Mouse (Mus musculus) intestine, postnatal 0 days (tissue): ENCODE results near the gene Dnajc4. TPM values are rescaled to one million over a fixed set of nuclear protein-coding genes. Genes with fewer than 3 reads are reported as not detected.

Experiments used
- ATAC-seq: fragments of 200-750 bp; cut with Nextera tagmentation; 2 replicates; pipeline ENCODE4 v1.8.0; 2017; ENCODE audit warnings: mild to moderate bottlenecking, moderate TSS enrichment, moderate library complexity
- H3K27ac ChIP-seq: fragments of 300-500 bp; sonication (generic); 2 replicates; pipeline ENCODE4 v1.5.1; 2014; ENCODE audit warnings: mild to moderate bottlenecking, low read depth, low read length, moderate library complexity
- H3K27me3 ChIP-seq: fragments of 300-500 bp; sonication (generic); replicated peaks from 2 replicates; pipeline ENCODE4 v1.6.1; 2014; ENCODE audit warnings: low read length, mixed read lengths; ENCODE audit not compliant: control insufficient read depth, insufficient read depth
- H3K36me3 ChIP-seq: fragments of 300-500 bp; sonication (generic); 2 replicates; pipeline ENCODE4 v1.6.1; 2014; ENCODE audit warnings: mild to moderate bottlenecking, moderate library complexity; ENCODE audit not compliant: control insufficient read depth, insufficient read depth
- H3K4me1 ChIP-seq: fragments of 300-500 bp; sonication (generic); replicated peaks from 2 replicates; pipeline ENCODE4 v1.6.1; 2014; ENCODE audit warnings: antibody characterized with exemption, low read length, mixed read lengths; ENCODE audit not compliant: control insufficient read depth, insufficient read depth
- H3K4me2 ChIP-seq: fragments of 300-500 bp; sonication (generic); replicated peaks from 2 replicates; pipeline ENCODE4 v1.6.1; 2014; ENCODE audit warnings: low read depth, mild to moderate bottlenecking, moderate library complexity
- H3K4me3 ChIP-seq: fragments of 300-500 bp; sonication (generic); 2 replicates; pipeline ENCODE4 v1.5.1; 2014; ENCODE audit warnings: low read depth, low read length
- H3K9ac ChIP-seq: fragments of 300-500 bp; sonication (generic); 2 replicates; pipeline ENCODE4 v1.6.1; 2014; ENCODE audit warnings: mild to moderate bottlenecking, low read depth, low read length
- H3K9me3 ChIP-seq: fragments of 300-500 bp; sonication (generic); 2 replicates; pipeline ENCODE4 v1.6.1; 2016; ENCODE audit warnings: mixed run types; ENCODE audit not compliant: control insufficient read depth
- CTCF ChIP-seq: sonication (generic); IDR thresholded peaks from 2 replicates; pipeline ENCODE4 v1.5.1; 2016; ENCODE audit warnings: low read depth, mild to moderate bottlenecking, control low read depth, antibody characterized with exemption, moderate library complexity
- WGBS: fragments of 180-500 bp; shearing (Covaris S2); extraction: QIAGEN DNeasy Blood & Tissue Kit; methylation state at CpG from one replicate; pipeline ENCODE4 v1.1.7; 2014; 5-methylcytosine and 5-hydroxymethylcytosine counted together
- polyA plus RNA-seq: library from polyadenylated mRNA; unstranded; fragments of >200 nt; fragmentation: Nextera tagmentation; extraction: Ambion mirVana; gene quantifications from 2 replicates; pipeline ENCODE4 v1.2.1, GENCODE M21; 2015

Gene Dnajc4
- polyA plus RNA-seq, 1 experiment from 2014 or later: 32.3 TPM

GRCm38 (mm10) chr19:6979001-6979479, 13.3 kb downstream of the Dnajc4 start:
- 4% methylated on average over 11 of the region's 11 CpGs for WGBS
- H3K27me3 ChIP-seq: no peaks in the 10 kb centered on the region

GRCm38 (mm10) chr19:6978639-6978974, 13.8 kb downstream of the Dnajc4 start:
- no peak for TF ChIP-seq CTCF
- H3K27me3 ChIP-seq: no peaks in the 10 kb centered on the region
- H3K36me3 ChIP-seq: peaks cover 8% of the 10 kb centered on the region; the same call in 1 of the 2 replicates
- no peaks in the 10 kb centered on the region for H3K4me1 ChIP-seq
- H3K27ac ChIP-seq: peak overlapping the region; percentile 57; the same call in 1 of the 2 replicates
- 25% methylated on average over 3 of the region's 3 CpGs for WGBS
- no peak overlapping the region; the same call in 1 of the 2 replicates for H3K9ac ChIP-seq
- ATAC-seq: no peak
- H3K4me2 ChIP-seq: peak overlapping the region; percentile 75
- H3K4me3 ChIP-seq: peak overlapping the region; percentile 72
- H3K9me3 ChIP-seq: no peaks in the 10 kb centered on the region

More at GRCm38 (mm10) chr19:6979001-6979479, 13.3 kb downstream of the Dnajc4 start:
- H3K4me1 ChIP-seq: no peaks in the 10 kb centered on the region
- H3K36me3 ChIP-seq: peaks cover 10% of the 10 kb centered on the region; the same call in 1 of the 2 replicates
- H3K9ac ChIP-seq: peak overlapping the region; percentile 71
- H3K27ac ChIP-seq: peak overlapping the region; percentile 57
- peak overlapping the region; percentile 75 for H3K4me2 ChIP-seq
- H3K9me3 ChIP-seq: no peaks in the 10 kb centered on the region
- peak overlapping the region; percentile 72 for H3K4me3 ChIP-seq
- TF ChIP-seq CTCF: no peak
- ATAC-seq: no peak

GRCm38 (mm10) chr19:6977759-6978638, 14.4 kb downstream of the Dnajc4 start:
- 66% methylated on average over 12 of the region's 13 CpGs for WGBS

GRCm38 (mm10) chr19:6975537-6976521, 16.5 kb downstream of the Dnajc4 start, which contains the start of gene Plcb3:
TSS of gene Plcb3 (minus strand) at chr19:6976470.
- Histone ChIP-seq H3K9me3 (no peaks in the 10 kb centered on the region), H3K27ac (peak within 1 kb of the TSS; percentile 88), H3K4me3 (peak within 1 kb of the TSS; percentile 59), H3K9ac (peak within 1 kb of the TSS; percentile 53), H3K4me2 (peak within 1 kb of the TSS; percentile 88), H3K36me3 (peaks cover 8% of the 10 kb centered on the region; the same call in 1 of the 2 replicates), H3K4me1 (peaks cover 7% of the 10 kb centered on the region; the same call in 1 of the 2 replicates), H3K27me3 (no peaks in the 10 kb centered on the region)
- no peak for ATAC-seq
- under 1% methylated on average over 16 of the region's 16 CpGs for WGBS
- TF ChIP-seq CTCF: peak; percentile 63

More at GRCm38 (mm10) chr19:6977759-6978638, 14.4 kb downstream of the Dnajc4 start:
- no peak for ATAC-seq
- Histone ChIP-seq H3K27me3 (no peaks in the 10 kb centered on the region), H3K4me1 (no peaks in the 10 kb centered on the region), H3K9me3 (no peaks in the 10 kb centered on the region), H3K36me3 (peaks cover 8% of the 10 kb centered on the region; the same call in 1 of the 2 replicates), H3K9ac (no peak overlapping the region), H3K4me3 (no peak overlapping the region), H3K4me2 (peak overlapping the region; percentile 75), H3K27ac (peak overlapping the region; percentile 57; the same call in 1 of the 2 replicates)
- no peak for TF ChIP-seq CTCF

GRCm38 (mm10) chr19:6974211-6975205, 17.9 kb downstream of the Dnajc4 start, which contains the start of gene Ppp1r14b:
TSS of gene Ppp1r14b (plus strand) at chr19:6974968.
- H3K9me3 ChIP-seq: no peaks in the 10 kb centered on the region
- WGBS: under 1% methylated on average over 65 of the region's 84 CpGs
- no peak for TF ChIP-seq CTCF
- peak within 1 kb of the TSS; percentile 88 for H3K4me2 ChIP-seq
- ATAC-seq: peak; percentile 44
- peak within 1 kb of the TSS; percentile 69 for H3K9ac ChIP-seq
- peaks cover 14% of the 10 kb centered on the region for H3K4me1 ChIP-seq
- H3K4me3 ChIP-seq: peak within 1 kb of the TSS; percentile 59
- peaks cover 8% of the 10 kb centered on the region; the same call in 1 of the 2 replicates for H3K36me3 ChIP-seq
- no peaks in the 10 kb centered on the region for H3K27me3 ChIP-seq
- peak within 1 kb of the TSS; percentile 88 for H3K27ac ChIP-seq
